Mouse (Mus musculus) activated CD4-positive, CD25-positive, alpha-beta regulatory T cell, adult 4 months (primary cell): Measurements from ENCODE around the gene C3. TPM values are rescaled to one million over a fixed set of nuclear protein-coding genes. Genes with fewer than 3 reads are reported as not detected.

Experiments used
- polyA plus RNA-seq, 2 experiments: library from polyadenylated mRNA; unstranded; fragments of 100-300 nt; shearing (Covaris generic); gene quantifications; one replicate each; pipeline ENCODE4 v1.2.1; 2017

Gene C3
- polyA plus RNA-seq, 2 experiments from 2014 or later = 0.41 TPM; not detected in 1

Other genes with a start within 250 kb of the C3 start
- not detected for gene Acer1, start 246.0 kb downstream of the C3 start, polyA plus RNA-seq
- gene Clpp, start 237.8 kb downstream of the C3 start, polyA plus RNA-seq = 10 to 100 TPM; 79.3 to 85.4 TPM
- 10 to 100 TPM; 22.6 to 26.9 TPM for gene Alkbh7, start 230.8 kb downstream of the C3 start, polyA plus RNA-seq
- gene Pspn, start 228.1 kb downstream of the C3 start, polyA plus RNA-seq = not detected
- 10 to 100 TPM; 63.3 to 89.3 TPM for gene Gtf2f1, start 216.8 kb downstream of the C3 start, polyA plus RNA-seq
- under 1 TPM in 1 of 2 experiments, not detected in 1; 0.57 TPM for gene Gm17949, start 216.7 kb downstream of the C3 start, polyA plus RNA-seq
- 10 to 100 TPM; 19.6 to 30.9 TPM for gene Khsrp, start 196.6 kb downstream of the C3 start, polyA plus RNA-seq
- not detected for gene Slc25a41, start 186.5 kb downstream of the C3 start, polyA plus RNA-seq
- under 1 TPM; 0.46 to 0.73 TPM for gene Crb3, start 169.0 kb downstream of the C3 start, polyA plus RNA-seq
- gene Slc25a23, start 168.3 kb downstream of the C3 start, polyA plus RNA-seq = 1 to 10 TPM; 1.5 to 3.2 TPM
- 100 to 1,000 TPM; 205 to 208 TPM for gene Dennd1c, start 149.6 kb downstream of the C3 start, polyA plus RNA-seq
- gene Tubb4a, start 140.4 kb downstream of the C3 start, polyA plus RNA-seq = 1 to 10 TPM; 3.5 to 4.2 TPM
- gene Tnfsf9, start 122.8 kb downstream of the C3 start, polyA plus RNA-seq = 1 to 10 TPM; 9.0 to 9.9 TPM
- gene Cd70, start 78.4 kb downstream of the C3 start, polyA plus RNA-seq = 1 to 10 TPM; 1.1 to 2.1 TPM
- gene Tnfsf14, start 34.0 kb downstream of the C3 start, polyA plus RNA-seq = 10 to 100 TPM in 1 of 2 experiments, 1 to 10 TPM in 1; 7.9 to 12.8 TPM
- gene Gpr108, start 20.3 kb upstream of the C3 start, polyA plus RNA-seq = 10 to 100 TPM; 46.4 to 55.8 TPM
- gene Trip10, start 21.3 kb upstream of the C3 start, polyA plus RNA-seq = 1 to 10 TPM; 1.7 to 2.5 TPM
- 10 to 100 TPM; 74.1 to 83.7 TPM for gene Vav1, start 51.0 kb upstream of the C3 start, polyA plus RNA-seq
- under 1 TPM in 1 of 2 experiments, not detected in 1; 0.24 TPM for gene Adgre1, start 130.6 kb upstream of the C3 start, polyA plus RNA-seq